Mouse (Mus musculus): ENCODE results near the gene Thada. TPM values are rescaled to one million over a fixed set of nuclear protein-coding genes. Genes with fewer than 3 reads are reported as not detected.
A peak's percentile ranks its signal among the peaks of the same experiment; 100 is the strongest.

Gene Thada
- 7.6 and 8.7 TPM in 2 replicates for polyA plus RNA-seq (2014; fragmentation: Nextera tagmentation; extraction: Ambion mirVana)

GRCm38 (mm10) chr17:84465753-84466608, at the start of gene Thada:
Gene Thada, minus strand, starts transcription at chr17:84466205.
- DNase-seq (ENCODE audit: low spot score, missing footprints) (peak; percentile 100), ATAC-seq (ENCODE audit: low FRiP score) (peak; percentile 99)
- no peaks in the 10 kb centered on the region for H3K9me3 ChIP-seq (ENCODE audit: control insufficient read depth, low read length)
- peaks cover 8% of the 10 kb centered on the region for H3K4me1 ChIP-seq (ENCODE audit: control insufficient read depth, insufficient read depth, low read length)
- WGBS, result under 1% methylated on average over 67 of the region's 67 CpGs
- H3K36me3 ChIP-seq (ENCODE audit: control insufficient read depth, insufficient read depth, low read length), result no peaks in the 10 kb centered on the region
- H3K27ac ChIP-seq (ENCODE audit: low read depth, low read length), result peak within 1 kb of the TSS; percentile 63; the same call in 1 of the 2 replicates
- peak within 1 kb of the TSS; percentile 87 for H3K4me3 ChIP-seq (ENCODE audit: low read depth, low read length)
- H3K27me3 ChIP-seq (ENCODE audit: control insufficient read depth, insufficient read depth, low read length), result no peaks in the 10 kb centered on the region
- peak within 1 kb of the TSS; percentile 90 for H3K9ac ChIP-seq (ENCODE audit: low read length)
- peak within 1 kb of the TSS; percentile 89 for H3K4me2 ChIP-seq

GRCm38 (mm10) chr17:84512516-84513085, 46.6 kb upstream of the Thada start:
- Histone ChIP-seq H3K4me2 (peak overlapping the region; percentile 95), H3K9me3 (ENCODE audit: control insufficient read depth, low read length) (no peaks in the 10 kb centered on the region), H3K9ac (ENCODE audit: low read length) (peak overlapping the region; percentile 75), H3K27me3 (ENCODE audit: control insufficient read depth, insufficient read depth, low read length) (no peaks in the 10 kb centered on the region), H3K36me3 (ENCODE audit: control insufficient read depth, insufficient read depth, low read length) (no peaks in the 10 kb centered on the region), H3K27ac (ENCODE audit: low read depth, low read length) (no peak overlapping the region), H3K4me3 (ENCODE audit: low read depth, low read length) (peak overlapping the region; percentile 67), H3K4me1 (ENCODE audit: control insufficient read depth, insufficient read depth, low read length) (peaks cover 12% of the 10 kb centered on the region)
- DNase-seq (ENCODE audit: low spot score, missing footprints) (no peak), ATAC-seq (ENCODE audit: low FRiP score) (no peak)
- WGBS, result 31% methylated on average over 4 of the region's 4 CpGs

GRCm38 (mm10) chr17:84511682-84512515, 45.9 kb upstream of the Thada start, which contains the start of gene Plekhh2:
Gene Plekhh2, plus strand, starts transcription at chr17:84511895.
- Histone ChIP-seq H3K27ac (ENCODE audit: low read depth, low read length) (no peak within 1 kb of the TSS), H3K36me3 (ENCODE audit: control insufficient read depth, insufficient read depth, low read length) (no peaks in the 10 kb centered on the region), H3K9ac (ENCODE audit: low read length) (peak within 1 kb of the TSS; percentile 75), H3K4me3 (ENCODE audit: low read depth, low read length) (peak within 1 kb of the TSS; percentile 67), H3K4me2 (peak within 1 kb of the TSS; percentile 95), H3K4me1 (ENCODE audit: control insufficient read depth, insufficient read depth, low read length) (peaks cover 12% of the 10 kb centered on the region), H3K27me3 (ENCODE audit: control insufficient read depth, insufficient read depth, low read length) (no peaks in the 10 kb centered on the region), H3K9me3 (ENCODE audit: control insufficient read depth, low read length) (no peaks in the 10 kb centered on the region)
- WGBS, result under 1% methylated on average over 79 of the region's 79 CpGs
- DNase-seq (ENCODE audit: low spot score, missing footprints), result peak; percentile 97
- peak; percentile 88 for ATAC-seq (ENCODE audit: low FRiP score)

GRCm38 (mm10) chr17:84510961-84511639, 45.1 kb upstream of the Thada start:
- 26% methylated on average over 11 of the region's 11 CpGs for WGBS
- Histone ChIP-seq H3K4me2 (peak overlapping the region; percentile 95), H3K9ac (ENCODE audit: low read length) (peak overlapping the region; percentile 75; the same call in 1 of the 2 replicates), H3K36me3 (ENCODE audit: control insufficient read depth, insufficient read depth, low read length) (no peaks in the 10 kb centered on the region), H3K27ac (ENCODE audit: low read depth, low read length) (no peak overlapping the region), H3K4me3 (ENCODE audit: low read depth, low read length) (peak overlapping the region; percentile 67), H3K4me1 (ENCODE audit: control insufficient read depth, insufficient read depth, low read length) (peaks cover 12% of the 10 kb centered on the region), H3K9me3 (ENCODE audit: control insufficient read depth, low read length) (no peaks in the 10 kb centered on the region), H3K27me3 (ENCODE audit: control insufficient read depth, insufficient read depth, low read length) (no peaks in the 10 kb centered on the region)
- DNase-seq (ENCODE audit: low spot score, missing footprints), result peak; percentile 89
- no peak for ATAC-seq (ENCODE audit: low FRiP score)

- Histone ChIP-seq H3K4me2 (no peak overlapping the region), H3K27me3 (ENCODE audit: control insufficient read depth, insufficient read depth, low read length) (no peaks in the 10 kb centered on the region), H3K4me1 (ENCODE audit: control insufficient read depth, insufficient read depth, low read length) (peaks cover 12% of the 10 kb centered on the region), H3K36me3 (ENCODE audit: control insufficient read depth, insufficient read depth, low read length) (no peaks in the 10 kb centered on the region), H3K9ac (ENCODE audit: low read length) (no peak overlapping the region), H3K9me3 (ENCODE audit: control insufficient read depth, low read length) (no peaks in the 10 kb centered on the region), H3K27ac (ENCODE audit: low read depth, low read length) (no peak overlapping the region), H3K4me3 (ENCODE audit: low read depth, low read length) (no peak overlapping the region)
- ATAC-seq (ENCODE audit: low FRiP score), result no peak
- no peak for DNase-seq (ENCODE audit: low spot score, missing footprints)
- 77% methylated on average over 5 of the region's 5 CpGs for WGBS
These were observed 44.4 kb upstream of the Thada start for GRCm38 (mm10) chr17:84510355-84510754.

- H3K9me3 ChIP-seq (ENCODE audit: control insufficient read depth, low read length), result no peaks in the 10 kb centered on the region
- DNase-seq (ENCODE audit: low spot score, missing footprints), result no peak
- 85% methylated on average over 4 of the region's 4 CpGs for whole genome bisulfite sequencing
- H3K4me1 ChIP-seq (ENCODE audit: control insufficient read depth, insufficient read depth, low read length), result peaks cover 12% of the 10 kb centered on the region
- no peaks in the 10 kb centered on the region for H3K27me3 ChIP-seq (ENCODE audit: control insufficient read depth, insufficient read depth, low read length)
- H3K4me3 ChIP-seq (ENCODE audit: low read depth, low read length), result no peak overlapping the region
- ATAC-seq (ENCODE audit: low FRiP score), result no peak
- no peak overlapping the region for H3K4me2 ChIP-seq
- H3K27ac ChIP-seq (ENCODE audit: low read depth, low read length), result no peak overlapping the region
- H3K9ac ChIP-seq (ENCODE audit: low read length), result no peak overlapping the region
- H3K36me3 ChIP-seq (ENCODE audit: control insufficient read depth, insufficient read depth, low read length), result no peaks in the 10 kb centered on the region
These were observed 43.2 kb upstream of the Thada start for GRCm38 (mm10) chr17:84509176-84509575.

GRCm38 (mm10) chr17:84508736-84509135, 42.7 kb upstream of the Thada start:
- H3K27ac ChIP-seq (ENCODE audit: low read depth, low read length), result no peak overlapping the region
- H3K4me3 ChIP-seq (ENCODE audit: low read depth, low read length), result no peak overlapping the region
- no peaks in the 10 kb centered on the region for H3K9me3 ChIP-seq (ENCODE audit: control insufficient read depth, low read length)
- H3K4me2 ChIP-seq, result no peak overlapping the region
- H3K36me3 ChIP-seq (ENCODE audit: control insufficient read depth, insufficient read depth, low read length), result no peaks in the 10 kb centered on the region
- no peak overlapping the region for H3K9ac ChIP-seq (ENCODE audit: low read length)
- H3K4me1 ChIP-seq (ENCODE audit: control insufficient read depth, insufficient read depth, low read length), result peaks cover 12% of the 10 kb centered on the region
- WGBS, result 28% methylated on average over 3 of the region's 3 CpGs
- ATAC-seq (ENCODE audit: low FRiP score) (peak; percentile 68), DNase-seq (ENCODE audit: low spot score, missing footprints) (peak; percentile 80)
- no peaks in the 10 kb centered on the region for H3K27me3 ChIP-seq (ENCODE audit: control insufficient read depth, insufficient read depth, low read length)

GRCm38 (mm10) chr17:84505922-84506321, 39.9 kb upstream of the Thada start:
- no peaks in the 10 kb centered on the region for H3K27me3 ChIP-seq (ENCODE audit: control insufficient read depth, insufficient read depth, low read length)
- no peaks in the 10 kb centered on the region for H3K36me3 ChIP-seq (ENCODE audit: control insufficient read depth, insufficient read depth, low read length)
- DNase-seq (ENCODE audit: low spot score, missing footprints) (no peak), ATAC-seq (ENCODE audit: low FRiP score) (no peak)
- WGBS, result 85% methylated on average over 2 of the region's 2 CpGs
- H3K9me3 ChIP-seq (ENCODE audit: control insufficient read depth, low read length), result no peaks in the 10 kb centered on the region
- peaks cover 8% of the 10 kb centered on the region; the same call in 1 of the 2 replicates for H3K4me1 ChIP-seq (ENCODE audit: control insufficient read depth, insufficient read depth, low read length)
- H3K4me3 ChIP-seq (ENCODE audit: low read depth, low read length), result no peak overlapping the region
- H3K27ac ChIP-seq (ENCODE audit: low read depth, low read length), result no peak overlapping the region
- no peak overlapping the region for H3K9ac ChIP-seq (ENCODE audit: low read length)
- no peak overlapping the region for H3K4me2 ChIP-seq

Data from midbrain, embryonic 11.5 days (tissue).